Mouse (Mus musculus) layer of hippocampus, postnatal 36 days (tissue): ENCODE results near the gene Cd300lg. TPM values are rescaled to one million over a fixed set of nuclear protein-coding genes. Genes with fewer than 3 reads are reported as not detected.

Experiments used
- DNase-seq, 2 experiments: peaks; one replicate each; pipeline ENCODE4 v3.0.0; 2022
- total RNA-seq, 2 experiments: library from RNA; stranded (reverse); gene quantifications; 2 replicates each; pipeline ENCODE4 v1.2.3; 2021

Gene Cd300lg
- not detected for total RNA-seq

GRCm38 (mm10) chr11:102041350-102041949 lies at the start of gene Cd300lg:
Gene Cd300lg (plus strand): TSS chr11:102041509.
- DNase-seq = no peak

GRCm38 (mm10) chr11:101991813-101992212 lies 49.5 kb upstream of the Cd300lg start:
- no peak for DNase-seq

DNA sequence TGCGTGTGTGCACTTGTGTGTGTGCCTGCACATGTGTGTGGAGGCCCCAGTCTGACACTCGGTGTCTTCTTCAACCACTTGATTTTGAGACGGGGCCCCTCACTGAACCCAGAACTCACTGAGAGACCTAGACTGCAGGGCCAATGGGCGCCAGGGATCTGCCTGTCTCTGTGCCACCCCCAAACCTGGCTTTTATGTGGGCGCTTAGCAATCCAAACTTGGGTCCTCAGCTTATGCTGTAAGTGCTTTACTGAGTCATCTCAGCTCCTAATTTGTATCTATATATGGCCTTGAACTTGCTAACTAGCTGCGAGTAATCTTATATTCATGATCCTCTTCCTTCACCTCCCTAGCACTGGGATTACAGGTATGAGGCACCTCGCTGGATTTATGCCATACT lies 48.9 kb upstream of the Cd300lg start:
- no peak for DNase-seq

DNA sequence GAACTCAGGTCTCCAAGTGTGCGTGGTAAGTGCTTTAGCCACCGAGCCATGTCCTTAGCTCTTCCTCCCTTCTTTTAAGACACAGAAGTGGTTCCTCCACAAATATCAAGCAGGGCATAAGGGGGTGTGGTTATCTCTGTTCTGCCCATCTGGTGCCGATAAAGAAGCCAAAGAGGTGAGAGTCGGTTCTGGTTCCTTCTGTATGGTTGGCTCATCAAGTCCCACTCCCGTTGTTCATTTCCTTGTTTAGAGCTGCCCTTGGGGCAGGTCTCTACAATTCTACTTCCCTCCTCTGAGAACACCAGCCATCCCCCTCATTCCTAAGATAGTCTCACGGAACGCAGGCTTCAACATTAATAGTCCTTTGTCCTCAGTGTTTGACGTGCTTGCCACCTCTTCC lies 47.2 kb upstream of the Cd300lg start:
- no peak for DNase-seq

- no peak for DNase-seq
Measured at GRCm38 (mm10) chr11:101995938-101996337, 45.4 kb upstream of the Cd300lg start.

- no peak for DNase-seq
Measured at GRCm38 (mm10) chr11:101998258-101998657, 43.1 kb upstream of the Cd300lg start.

- peak in 1 of 2 experiments; percentile 45 for DNase-seq
Measured at GRCm38 (mm10) chr11:101999466-101999865, 41.8 kb upstream of the Cd300lg start.

GRCm38 (mm10) chr11:102004251-102004650 lies 37.1 kb upstream of the Cd300lg start:
- no peak for DNase-seq

DNA sequence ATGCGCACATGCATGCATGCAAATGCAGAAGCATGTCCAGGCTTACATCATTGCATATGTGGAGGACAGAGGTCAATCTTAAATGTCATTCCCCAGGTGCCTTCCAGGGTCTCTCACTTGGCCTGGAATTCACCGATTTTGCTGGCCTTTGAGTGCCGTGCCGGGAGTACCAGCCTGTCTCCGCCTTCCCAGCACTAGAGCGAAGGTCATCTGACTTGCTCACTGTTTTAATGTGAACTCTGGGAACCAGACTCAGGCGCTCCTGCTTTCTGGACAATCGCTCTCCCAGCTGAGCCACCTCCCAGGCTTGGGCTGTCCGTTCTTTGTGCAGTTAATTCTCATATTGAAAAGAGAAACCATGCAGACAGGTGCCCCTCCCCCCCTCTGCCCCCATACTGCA lies 35.0 kb upstream of the Cd300lg start:
- DNase-seq = no peak

DNA sequence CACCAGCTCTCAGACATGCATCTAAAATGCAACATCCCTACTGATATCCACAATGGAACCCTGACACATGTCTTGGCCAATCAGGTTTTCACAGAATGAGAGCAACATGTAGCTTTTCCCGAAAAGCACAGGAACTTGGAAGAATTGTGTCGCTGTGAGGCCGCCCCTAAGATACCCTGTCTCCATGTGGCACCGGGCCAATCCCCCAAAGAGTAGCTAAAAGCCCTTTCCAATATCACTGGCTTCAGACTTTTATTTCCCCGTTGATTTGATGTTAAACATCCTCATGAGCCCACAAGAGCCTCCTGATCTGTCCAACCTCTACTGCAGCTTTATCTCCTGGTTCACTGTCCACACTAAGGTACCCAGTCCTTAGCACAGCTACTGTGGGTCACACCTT lies 34.6 kb upstream of the Cd300lg start:
- no peak for DNase-seq

- no peak for DNase-seq
Measured at GRCm38 (mm10) chr11:102008372-102008771, 32.9 kb upstream of the Cd300lg start.

DNA sequence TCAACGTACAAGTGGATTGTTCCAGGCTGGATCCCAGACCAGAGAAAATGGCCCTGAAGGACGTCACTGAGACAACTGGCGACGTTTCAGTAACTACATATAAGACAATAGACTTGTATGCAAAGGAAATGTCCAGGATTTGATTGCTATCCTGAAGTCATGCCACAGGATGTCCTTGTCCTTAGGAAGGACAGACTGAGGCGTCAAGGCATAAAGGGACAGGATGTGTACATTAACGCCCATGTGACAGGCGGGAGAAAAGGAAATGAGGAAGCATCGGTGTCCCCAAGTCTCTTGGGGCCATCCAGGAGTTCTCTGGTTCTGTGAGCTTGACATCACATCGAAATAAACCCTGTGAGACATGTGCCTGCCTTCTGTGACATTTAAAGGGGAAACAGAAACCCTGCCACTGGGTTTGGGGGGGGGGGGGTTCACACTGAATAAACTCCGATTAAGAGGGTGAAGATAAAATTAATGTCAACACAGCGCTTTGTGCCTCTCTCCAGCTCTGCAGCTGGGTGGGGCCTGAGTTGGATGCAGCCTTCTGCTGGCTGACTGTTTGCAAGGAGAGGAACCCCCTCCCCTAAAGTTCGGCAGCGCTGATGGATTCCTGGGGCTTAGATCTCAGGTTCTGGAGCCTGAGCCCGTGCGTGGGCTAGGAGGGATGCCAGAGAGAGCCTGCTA lies 32.2 kb upstream of the Cd300lg start:
- no peak for DNase-seq

DNA sequence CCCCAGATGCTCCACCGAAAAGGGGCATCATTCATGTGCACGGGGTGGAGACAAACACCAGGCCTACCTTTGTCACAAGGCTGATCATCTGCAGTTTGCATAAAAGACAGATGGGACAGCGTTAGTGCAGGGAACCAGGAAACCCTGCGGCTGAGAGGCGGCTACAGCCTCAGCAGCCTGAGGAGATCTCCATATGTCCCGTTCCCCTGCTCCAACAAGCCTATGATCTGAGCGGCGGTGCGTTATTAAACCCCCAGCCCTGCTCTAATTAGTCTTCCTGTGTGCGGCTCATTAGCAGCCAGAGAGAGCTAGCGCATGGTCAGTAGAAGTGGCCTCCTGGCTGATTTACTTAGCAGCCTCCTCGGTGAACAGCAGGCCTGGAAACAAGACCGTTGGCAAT lies 31.2 kb upstream of the Cd300lg start:
- DNase-seq = peak; percentile 33 to 37

GRCm38 (mm10) chr11:102011510-102011909 lies 29.8 kb upstream of the Cd300lg start:
- no peak for DNase-seq

DNA sequence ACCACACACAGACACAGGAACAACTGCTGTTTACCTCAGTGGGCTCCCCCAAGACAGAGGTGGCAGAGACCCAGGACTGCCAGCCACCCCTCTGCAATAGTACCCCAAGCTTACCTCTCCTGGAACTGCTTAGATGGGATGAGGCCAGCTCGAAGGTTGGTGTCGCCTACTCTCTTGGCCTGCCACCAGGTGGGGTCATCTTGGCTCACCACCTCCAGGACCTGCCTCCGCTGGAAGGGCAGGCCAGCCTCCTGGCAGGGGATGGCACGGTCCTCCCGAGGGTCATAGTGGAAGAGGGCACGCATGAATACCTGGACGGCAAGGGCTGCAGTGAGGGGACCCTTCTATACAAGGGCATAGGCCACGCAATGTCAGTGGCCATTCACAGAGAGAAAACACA lies 28.1 kb upstream of the Cd300lg start:
- DNase-seq = no peak

- no peak for DNase-seq
Measured at GRCm38 (mm10) chr11:102015472-102015871, 25.8 kb upstream of the Cd300lg start.

DNA sequence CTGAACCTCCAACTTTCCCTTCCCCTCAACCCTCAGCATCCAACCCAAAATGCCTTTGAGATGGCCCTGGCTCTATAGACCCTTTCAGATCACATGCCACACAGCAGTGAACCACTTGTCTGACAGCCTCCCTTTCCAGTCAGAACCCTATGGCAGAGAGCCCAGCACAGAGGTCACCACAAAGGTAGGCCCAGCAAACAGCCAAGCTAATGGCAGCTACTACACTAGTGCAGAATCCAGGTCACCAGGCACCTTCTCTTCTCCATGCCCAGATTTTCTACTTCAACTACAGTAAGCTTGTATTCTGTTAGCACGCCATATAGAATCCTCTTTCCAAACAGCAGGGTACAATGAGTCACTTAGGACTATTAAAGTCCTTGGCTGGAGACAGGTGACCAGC lies 25.2 kb upstream of the Cd300lg start:
- DNase-seq = no peak

GRCm38 (mm10) chr11:102019736-102020135 lies 21.6 kb upstream of the Cd300lg start:
- no peak for DNase-seq

GRCm38 (mm10) chr11:102021196-102021595 lies 20.1 kb upstream of the Cd300lg start:
- no peak for DNase-seq

- DNase-seq = no peak
Measured at GRCm38 (mm10) chr11:102023406-102023805, 17.9 kb upstream of the Cd300lg start.

DNA sequence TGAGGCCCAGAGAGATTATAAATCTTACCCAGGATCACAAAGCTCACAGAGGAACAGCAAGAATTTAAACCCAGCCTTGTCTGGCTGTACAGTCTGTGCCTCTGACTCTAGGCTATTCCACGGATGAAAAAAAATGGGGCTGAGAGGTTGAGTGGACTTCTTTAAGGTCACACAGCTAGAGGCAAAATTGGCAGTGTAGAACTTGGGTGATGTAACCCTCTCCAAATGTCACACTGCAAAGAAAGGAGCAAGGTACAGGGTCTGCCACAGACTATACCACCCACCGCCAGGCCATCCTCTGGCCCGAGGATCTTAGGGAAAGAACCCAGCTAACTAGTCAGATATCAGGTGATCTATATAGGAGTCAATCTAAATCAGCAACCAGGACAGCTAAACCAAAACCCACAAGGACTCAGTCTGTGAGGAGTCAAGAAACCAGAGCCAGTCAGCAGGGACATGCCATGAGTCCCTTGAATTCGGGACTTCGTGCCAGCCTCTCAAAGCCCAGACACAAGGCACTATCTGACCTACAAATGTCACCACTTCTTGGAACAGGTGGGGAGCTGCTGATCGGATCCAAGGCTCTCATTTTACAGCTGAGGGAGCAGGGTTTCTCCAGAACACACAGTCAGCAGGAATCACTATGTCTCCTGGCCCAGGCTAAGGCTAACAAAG lies 17.1 kb upstream of the Cd300lg start:
- no peak for DNase-seq

- DNase-seq = no peak
Measured at GRCm38 (mm10) chr11:102024875-102025274, 16.4 kb upstream of the Cd300lg start.

- no peak for DNase-seq
Measured at GRCm38 (mm10) chr11:102025354-102025753, 16.0 kb upstream of the Cd300lg start.
